Mouse (Mus musculus) ES-Bruce4 (cell line): Measurements from ENCODE around the gene Cdc37l1.

Experiments
- CTCF ChIP-seq: IDR thresholded peaks from one replicate; pipeline ENCODE4 v1.8.1; 2011; ENCODE audit warnings: low read depth, low read length
- POLR2A ChIP-seq: IDR thresholded peaks from one replicate; pipeline ENCODE4 v1.8.1; 2011; ENCODE audit warnings: low read length; ENCODE audit not compliant: insufficient read depth

DNA sequence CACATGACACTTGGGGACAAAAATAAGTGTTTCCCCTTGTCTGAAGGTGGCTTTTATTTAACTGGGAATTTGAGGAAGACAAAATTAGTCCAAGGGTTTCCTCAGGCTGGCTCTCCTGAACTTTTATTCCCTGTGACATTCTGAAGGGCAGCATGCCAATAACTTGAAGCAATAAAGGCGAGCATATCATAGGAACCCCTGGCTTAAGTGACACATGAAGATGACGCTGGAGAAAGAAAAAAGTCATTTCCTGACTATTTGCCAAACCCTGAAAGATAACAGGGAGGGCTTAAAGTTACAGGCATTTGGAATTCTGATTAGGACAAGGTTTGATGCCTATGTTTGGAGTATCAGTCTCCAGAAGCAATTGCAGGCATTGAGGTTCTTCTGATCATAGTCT is 42.8 kb upstream of the Cdc37l1 start:
- no peak for TF ChIP-seq CTCF
- TF ChIP-seq POLR2A, result no peak
